Mouse (Mus musculus): ENCODE measurements around the gene Gga1.

DNA sequence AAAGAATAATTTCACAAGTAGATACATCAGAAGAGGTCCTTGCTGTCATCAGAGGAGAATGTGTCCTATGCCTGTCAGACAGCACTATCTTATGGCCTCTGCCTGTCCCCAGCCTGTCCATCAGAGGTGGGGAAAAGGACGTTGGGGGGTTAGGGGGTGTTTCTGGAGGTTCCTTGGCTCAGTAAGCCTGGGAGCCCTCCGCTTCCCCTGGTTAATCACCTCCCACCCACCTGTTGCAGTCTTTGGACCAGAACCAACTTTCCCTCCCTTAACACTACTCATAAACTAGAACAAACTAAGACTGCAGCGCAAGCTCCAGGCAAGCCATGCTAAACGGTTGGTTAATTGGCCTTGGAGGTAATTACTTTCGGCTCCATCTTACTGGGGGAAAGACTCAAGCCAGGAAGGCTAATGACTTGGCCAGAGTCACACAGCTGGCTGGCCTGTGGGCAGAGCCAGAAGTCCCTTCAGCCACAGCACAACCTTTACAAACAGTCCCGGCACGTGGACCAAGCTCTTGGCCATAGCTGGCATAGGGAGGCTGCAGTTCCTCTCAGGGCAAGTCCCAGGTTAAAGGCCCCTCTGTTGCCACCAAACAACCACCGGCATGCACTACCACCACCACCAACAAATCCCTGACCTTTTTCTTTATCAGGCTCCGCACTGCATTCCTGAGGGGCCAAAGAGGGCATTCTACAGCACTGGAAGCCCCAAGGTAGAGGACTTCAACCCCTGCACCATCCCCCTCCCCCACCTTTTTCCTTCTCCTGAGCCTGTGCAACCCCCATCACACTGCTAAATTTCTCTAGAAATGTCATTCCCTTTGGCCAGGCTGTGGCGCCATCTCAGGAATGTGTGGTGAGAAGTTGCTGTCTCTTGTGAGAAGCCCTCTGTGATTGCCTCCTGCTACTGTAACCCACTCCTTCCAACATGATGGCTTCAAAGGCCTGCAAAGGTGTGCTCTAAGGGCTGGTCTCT, 46.0 kb upstream of the Gga1 start:
- TF ChIP-seq FLI1 (IDR thresholded peaks at IDR 0.05; ENCODE audit: low read length) (no peak), GATA1 (IDR thresholded peaks at IDR 0.05; ENCODE audit: borderline replicate concordance, low read length) (no peak)
